Mouse (Mus musculus): ENCODE measurements around the gene Pde3a. TPM values are rescaled to one million over a fixed set of nuclear protein-coding genes. Genes with fewer than 3 reads are reported as not detected.

Gene Pde3a
- total and polyA plus RNA-seq, 3 experiments: 4.2 to 17.3 (median 11.4) TPM

DNA sequence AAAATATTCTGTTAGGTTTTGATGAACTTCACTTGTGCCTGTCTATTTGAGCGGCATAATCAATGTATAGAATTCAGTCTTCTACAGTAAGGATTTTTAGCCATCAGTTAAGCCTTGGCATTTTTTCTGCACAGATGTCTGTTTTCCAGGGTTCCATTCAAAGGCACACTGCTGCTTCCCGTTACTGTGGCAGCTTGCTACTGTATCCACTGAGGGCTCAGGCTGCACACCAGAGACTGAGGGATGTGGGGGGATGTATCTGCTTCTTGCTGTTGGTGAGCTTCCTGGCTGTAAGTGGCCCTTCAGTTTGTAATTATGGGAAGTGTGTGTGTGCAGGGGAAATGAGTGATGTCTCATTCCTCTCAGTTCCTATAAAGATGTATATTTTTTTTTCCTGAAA lies 154.9 kb downstream of the Pde3a start:
- DNase-seq: no peak

DNA sequence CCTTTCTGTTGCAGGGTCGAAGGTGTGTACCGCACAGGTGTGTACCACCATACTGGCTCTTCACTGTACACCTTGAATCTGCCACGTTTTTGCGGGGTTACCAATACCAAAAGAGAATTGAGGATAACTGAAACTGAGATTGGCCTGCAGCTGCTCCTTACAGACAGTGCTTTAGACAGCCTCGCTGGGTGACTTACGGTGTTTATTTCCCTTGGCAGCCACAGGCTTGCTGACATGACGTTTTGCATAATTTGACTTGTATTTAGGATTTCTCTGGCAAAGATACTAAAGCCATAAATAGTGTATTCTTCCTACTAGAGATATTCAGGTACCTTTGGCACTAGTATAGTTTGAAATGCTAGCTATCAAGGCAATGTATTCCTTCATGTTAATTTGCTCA lies 155.6 kb downstream of the Pde3a start:
- DNase-seq: no peak

DNA sequence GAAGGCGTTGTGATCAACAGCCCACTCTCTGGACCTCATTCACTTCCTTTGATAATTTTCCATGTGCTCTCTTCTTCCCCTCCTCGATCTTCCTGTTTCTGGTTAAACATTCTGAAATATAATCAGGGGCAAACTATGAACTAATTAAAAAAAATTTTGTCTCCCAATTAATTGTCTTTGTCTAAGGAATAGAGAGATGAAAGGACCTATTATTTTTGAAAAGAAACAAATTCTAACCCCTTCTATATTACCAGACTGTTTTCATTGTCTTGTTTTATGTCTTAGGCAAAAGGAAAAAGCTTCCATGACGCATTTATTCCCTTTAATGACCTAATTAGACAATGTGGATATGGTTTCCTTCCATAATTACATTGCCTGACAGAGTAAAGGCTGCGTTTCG lies 156.4 kb downstream of the Pde3a start:
- no peak for DNase-seq

DNA sequence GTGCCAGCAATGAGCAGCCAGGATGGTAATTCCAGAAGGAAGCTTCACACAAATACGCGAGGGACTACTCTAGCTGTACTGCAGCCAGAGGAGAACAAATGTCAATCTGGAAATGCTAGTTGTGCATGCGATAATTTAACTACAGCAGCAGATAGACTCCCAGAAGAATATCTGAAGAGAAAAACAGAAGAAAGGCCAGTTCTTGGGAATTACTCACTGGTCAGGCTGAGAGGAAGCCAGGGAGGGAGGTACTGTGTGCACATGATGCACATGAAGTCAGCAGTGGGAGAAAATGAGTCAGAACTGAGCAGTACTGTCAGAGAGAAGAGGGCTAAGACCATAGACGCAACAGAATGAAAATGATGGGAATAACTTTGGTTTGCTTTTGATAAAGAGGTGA lies 159.7 kb downstream of the Pde3a start:
- peak; percentile 9 for DNase-seq

DNA sequence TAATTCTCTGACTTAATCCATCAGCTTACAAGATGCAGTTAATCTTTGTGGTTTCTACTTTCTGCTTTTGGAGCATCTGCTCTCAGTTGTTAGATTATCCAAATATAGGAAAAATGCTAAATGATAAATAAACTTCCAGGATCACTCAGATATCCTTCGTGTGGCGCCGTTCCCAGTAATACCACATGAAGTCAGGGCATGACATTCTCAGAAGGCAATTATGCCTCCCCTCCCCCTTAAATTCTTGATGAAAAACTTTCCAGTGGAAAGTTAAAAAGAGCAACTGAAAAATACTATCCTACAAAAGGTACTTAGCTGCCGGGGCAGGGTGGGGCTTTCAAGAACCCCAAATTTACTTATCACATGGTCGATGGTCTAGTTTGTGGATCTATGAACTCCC lies 161.8 kb downstream of the Pde3a start:
- no peak for DNase-seq

DNA sequence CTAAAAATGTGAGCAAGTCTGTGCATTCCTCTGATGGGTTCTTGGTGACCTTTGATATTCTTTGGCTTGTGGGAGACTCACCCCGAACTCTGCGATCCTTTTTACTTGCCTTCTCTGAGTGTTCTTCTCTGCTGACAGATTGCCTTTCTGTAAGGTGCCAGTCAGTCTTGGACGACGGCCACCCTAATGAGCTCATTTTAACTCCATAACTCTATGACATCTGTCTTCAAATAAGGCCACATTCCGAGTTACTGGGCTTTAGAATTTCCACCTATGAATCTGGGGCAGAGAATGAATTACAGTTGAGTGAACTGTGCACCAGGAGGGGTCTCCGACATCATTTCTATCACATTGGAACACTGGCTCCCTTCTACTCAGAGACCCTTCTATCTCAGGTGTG lies 176.0 kb downstream of the Pde3a start:
- DNase-seq: no peak

DNA sequence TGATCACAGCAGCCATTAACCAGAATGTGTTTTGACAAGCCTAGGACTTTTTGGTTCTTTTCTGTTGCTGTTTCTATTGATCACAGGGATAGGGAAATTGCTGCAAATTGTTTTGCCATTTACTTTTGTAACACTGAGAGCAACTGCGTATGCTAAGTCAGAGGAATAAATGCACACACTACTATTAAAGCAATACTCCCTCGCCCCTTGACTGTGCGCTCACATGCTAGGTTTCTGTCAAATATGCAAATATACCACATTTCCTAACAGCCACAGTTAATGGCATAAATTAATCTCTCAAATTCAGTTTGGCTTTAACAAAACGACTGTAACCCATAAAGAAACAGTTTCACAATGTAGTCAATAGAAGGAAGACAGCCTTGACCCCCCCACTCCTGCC lies 179.5 kb downstream of the Pde3a start:
- DNase-seq: no peak

DNA sequence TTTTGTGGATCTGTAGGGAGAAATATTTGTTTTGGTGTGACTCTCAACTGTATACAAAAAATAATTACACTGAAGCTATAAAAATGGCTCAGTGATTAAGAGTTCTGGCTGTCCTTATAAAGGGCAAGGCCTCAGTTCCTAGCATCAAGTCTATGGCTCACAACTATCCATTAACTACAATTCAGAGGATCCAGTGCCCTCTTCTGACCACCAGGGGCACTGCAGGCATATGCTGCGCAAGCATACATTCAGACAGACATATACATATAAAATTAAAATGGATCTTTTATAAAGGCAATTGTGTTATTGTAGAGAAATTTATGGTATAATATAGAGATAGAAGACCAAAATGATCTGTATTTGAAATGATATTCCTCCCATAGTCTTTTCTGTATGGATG lies 181.1 kb downstream of the Pde3a start:
- DNase-seq: no peak

DNA sequence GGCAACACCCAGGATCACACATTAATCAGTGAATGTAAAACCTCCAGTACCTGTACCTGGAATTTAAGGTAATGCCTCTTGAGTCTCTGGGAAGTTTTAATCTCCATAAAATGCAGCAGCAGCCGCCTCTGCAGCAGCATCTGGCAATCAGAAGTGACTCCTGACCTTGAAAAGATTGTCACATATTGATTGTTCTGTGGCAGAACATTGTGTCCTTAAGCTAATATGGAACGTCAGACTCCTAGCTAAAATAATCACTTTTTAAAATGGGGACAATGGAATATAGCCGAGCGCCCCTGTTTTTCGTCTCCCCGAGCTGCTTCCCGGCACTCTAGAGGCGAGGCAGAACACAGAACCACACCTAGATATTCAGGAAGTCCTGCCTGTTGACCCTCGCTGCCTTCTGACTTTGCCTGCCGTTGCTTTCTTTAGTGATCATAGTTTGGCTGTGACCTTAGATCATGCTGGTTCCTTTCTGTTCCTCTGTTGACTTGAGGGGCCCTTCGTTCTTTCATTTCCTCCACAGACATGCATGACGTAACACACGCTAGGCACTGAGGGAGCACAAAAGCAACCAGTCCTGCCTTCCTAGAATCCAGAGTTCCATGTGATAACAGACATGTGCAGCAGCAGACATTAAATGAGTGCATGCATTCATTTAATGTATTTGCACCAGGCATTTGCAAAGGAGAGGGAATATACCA lies 183.4 kb downstream of the Pde3a start:
- no peak for DNase-seq

DNA sequence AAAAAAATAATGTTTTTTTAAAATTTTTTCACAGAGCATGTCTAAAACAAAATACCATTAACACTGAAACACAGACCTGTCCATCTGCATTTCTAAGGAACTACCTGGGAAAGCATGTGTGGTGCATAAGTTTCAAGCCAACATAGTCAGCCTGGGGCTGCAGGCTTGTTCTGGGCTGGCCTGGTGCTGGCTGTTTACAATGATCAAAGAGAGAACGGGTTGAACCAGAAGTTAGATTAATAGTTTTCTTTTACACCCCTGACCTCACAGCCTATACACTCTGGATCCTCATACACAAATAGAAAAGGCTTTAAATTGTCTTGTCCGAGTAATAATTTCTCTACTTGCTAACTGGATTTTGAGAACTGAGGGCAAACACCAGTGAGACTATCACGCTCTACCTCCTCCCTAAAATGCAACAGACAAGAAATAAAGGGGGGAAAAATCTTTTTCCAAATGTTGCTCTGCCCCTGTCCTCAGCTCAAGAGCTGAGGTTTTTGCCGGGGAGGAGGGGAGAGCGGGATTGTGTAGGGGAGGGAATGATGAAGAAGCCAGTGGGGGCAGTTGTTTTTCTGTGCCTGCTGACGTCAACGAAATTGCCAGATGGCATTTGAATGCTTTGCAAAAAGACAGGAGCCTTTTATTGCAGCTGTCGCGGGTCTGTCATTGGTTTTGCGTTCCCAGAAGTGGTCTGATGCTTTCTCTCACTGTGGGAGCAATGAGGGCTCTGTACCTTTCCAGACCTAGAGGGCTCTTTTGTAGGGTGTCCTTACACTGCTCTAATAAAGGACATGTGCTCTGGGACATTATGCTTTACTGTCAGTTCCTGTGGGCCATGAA lies 185.1 kb downstream of the Pde3a start:
- peak; percentile 20 for DNase-seq

DNA sequence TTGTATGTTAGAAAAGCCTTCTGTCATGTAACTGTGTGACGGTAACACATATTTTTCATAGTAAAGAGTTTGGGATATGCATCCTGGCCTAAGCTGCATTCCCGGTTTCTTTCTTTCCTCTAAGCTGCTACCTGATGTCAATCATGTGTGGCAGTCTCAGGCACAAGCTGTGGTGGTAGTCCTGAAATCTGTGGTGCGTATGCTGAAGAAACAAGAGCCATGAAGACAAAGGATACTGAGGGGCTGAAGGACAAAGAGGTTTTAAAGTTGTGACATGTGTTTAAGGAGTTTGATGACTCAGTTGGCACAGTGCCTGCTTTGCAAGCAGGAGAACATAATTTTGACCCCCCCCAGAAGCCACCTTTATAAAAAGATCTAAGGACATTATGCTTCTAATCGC lies 186.1 kb downstream of the Pde3a start:
- no peak for DNase-seq

DNA sequence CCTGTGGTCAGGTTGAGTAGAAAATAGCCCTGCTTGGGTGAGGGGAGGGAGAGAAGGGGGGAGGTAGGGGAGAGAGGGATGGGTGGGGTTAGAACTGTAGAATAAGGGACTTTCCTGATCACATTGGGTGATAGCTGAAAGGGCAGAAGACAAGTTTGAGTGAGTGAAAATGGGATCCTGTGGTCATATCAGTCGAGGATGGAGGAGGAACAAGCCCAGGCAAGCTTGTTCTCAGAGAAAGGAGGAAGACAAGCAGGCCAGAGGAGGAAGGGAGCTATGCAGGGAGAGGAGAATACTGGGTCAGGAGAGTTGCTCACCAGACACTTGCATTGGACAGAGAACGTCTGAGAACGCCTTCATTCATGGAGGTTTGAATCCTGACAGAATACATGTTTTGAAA lies 190.9 kb downstream of the Pde3a start:
- no peak for DNase-seq

DNA sequence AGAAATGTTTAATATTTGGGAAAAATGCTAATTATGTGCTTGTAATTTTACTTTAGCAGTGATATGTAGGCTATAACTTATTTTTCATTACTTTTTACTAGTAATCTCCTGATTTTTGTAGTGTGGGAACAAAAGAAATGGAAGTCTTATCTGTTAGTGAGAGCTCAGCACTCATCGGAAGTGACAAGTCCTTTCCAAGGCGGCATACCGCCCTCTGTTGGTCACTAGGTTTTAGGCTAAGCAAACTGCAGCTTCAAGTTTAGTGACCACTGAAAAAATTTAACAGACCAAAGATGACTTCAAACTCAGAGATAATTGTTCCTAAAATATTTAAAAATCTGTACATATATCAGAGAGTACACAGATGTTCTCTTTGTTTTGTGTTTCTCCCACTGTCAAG lies 198.5 kb downstream of the Pde3a start:
- peak; percentile 39 for DNase-seq

DNA sequence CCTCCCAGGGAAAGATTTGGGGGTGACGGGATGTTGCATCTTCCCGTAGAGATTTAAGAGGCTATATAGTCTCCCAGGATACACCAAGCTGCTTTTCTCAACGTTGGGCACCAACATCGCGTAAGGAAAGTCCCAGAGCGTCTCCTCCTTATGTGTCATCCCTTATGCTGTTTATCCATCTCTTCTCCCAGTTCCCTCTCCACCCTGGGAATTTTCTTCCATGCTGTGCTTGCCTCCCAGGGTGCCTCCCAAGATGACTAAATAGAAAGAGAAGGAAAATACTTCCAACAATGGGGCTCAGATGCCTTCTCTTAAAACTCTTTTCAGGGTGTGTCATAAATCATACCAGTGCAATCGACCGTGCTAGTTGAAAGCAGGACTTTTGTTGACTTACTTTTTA lies 199.8 kb downstream of the Pde3a start:
- DNase-seq: no peak

DNA sequence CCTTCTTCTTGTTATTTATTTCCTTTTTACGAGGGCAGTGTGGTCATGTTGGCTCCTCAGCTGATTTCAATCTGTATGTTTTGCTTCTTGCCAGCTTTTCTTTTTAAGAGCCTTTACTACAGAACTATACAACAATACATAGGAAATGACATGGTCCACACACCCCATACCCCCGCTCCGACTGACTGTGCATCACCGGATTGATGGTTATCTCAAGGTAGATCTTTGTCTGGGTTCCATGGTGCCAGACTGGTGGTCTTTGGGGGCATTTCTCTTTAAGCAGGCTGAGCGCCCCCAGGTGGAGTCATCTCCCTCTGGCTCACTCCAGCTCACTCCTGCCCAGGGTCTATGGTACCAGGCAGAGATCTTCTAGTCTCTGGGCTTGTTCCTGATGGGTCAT lies 206.3 kb downstream of the Pde3a start:
- no peak for DNase-seq

DNA sequence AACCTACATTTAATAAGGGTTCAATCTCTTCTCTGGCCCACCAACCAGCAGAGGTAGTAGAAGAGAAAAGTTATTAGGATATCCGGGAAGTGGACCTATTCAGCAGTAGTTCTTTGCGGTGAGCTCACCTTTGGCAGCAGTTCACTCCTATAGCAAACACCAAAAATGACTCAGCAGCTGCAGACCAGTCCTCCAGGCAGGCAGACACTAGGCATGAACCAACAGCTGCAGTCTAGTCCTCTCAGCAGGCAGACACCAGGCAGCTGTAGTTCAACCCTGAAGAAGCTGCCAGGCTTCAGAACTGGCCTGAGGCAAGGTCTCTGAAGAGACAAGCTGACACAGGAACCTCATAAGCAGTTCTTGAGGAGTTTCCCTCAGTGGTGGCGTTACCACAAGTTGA lies 207.5 kb downstream of the Pde3a start:
- DNase-seq: no peak

DNA sequence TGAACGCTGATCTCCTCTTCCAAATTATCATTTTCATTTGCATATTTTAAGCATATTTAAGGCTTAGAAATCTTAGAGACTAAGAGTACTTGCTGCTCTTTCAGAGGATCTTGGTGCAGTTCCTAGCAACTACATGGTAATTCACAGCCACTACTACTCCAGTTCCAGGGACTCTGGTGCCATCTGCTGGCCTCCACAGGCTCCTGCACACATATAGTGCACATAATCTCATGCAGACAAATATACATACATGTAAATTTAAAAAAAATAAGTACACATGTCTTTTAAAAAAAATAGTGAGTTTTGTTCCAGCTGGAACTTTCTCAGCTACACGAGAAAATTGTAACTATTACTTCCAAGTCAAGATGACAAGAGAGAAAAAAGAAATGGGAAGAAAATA lies 221.2 kb downstream of the Pde3a start:
- no peak for DNase-seq

DNA sequence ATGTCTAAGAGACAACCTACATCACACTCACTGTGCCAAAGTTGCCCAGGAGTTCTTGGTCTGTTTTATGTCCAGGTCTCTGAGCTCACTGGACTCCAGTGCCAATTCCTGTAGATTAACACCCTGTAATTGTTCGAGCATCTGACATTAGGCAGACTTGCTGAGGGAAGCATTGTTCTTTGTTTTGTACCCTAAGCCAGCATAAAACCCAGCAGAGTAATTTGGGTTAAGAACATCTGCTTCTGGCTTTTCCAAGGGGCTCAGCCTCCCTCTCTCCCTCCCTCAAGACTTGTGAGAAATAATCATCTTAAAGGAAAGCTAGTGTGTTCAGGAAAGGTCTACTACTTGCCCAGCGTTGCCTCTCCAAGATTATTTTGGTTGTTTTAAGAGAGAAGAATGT lies 225.2 kb downstream of the Pde3a start:
- DNase-seq: no peak

DNA sequence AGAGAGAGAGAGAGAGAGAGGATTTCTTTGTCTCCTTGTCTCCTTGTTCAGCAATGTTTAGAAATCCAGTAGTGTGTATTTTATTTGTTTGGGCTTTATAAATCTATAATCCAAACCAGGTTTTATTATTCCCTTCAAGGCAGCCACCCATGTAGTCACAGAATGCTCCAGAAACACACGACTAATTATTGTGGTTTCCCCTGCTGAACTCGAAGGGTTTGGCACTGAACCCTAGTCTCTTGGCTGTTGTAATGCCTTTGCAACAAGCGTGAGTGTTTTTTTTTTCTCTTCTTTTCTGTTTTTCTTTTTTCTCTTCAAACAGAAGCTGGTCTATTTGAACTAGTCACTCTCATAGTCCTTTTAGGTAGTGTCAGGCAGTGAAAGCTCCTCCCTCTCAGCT lies 225.6 kb downstream of the Pde3a start:
- no peak for DNase-seq

DNA sequence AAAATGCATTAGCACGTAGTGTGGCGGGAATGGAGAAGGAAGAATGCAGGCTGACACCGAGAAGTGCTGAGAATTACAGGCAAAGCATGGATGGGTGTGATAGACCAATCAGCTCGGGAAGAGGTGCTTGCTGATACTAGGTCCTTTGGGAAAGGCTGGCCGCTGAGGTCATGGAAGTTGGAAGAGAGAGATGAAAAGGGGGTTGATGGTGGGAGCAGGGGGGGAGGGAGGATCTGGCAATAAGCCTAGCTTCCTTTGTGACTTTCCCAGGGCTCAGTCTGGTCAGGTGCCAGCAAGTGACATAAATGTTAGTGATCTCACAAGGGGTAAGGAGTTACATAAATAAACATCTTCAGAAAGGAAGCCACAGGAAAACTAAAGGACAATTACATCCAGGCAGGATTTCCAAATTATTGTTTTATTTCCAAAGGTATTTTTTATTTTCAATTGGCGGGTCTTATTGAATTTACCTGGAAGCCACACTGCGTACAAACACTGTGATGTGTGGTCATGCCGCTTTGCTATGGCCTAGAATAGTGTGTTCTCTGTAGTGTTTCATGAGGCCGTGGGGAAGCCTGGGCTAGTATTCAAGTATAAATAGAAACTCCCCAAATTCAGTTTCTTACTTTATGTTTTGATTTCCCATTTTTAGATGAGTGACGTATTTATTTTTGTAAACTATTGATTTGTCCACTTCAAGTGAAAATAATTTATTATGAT lies 236.4 kb downstream of the Pde3a start:
- DNase-seq: no peak

DNA sequence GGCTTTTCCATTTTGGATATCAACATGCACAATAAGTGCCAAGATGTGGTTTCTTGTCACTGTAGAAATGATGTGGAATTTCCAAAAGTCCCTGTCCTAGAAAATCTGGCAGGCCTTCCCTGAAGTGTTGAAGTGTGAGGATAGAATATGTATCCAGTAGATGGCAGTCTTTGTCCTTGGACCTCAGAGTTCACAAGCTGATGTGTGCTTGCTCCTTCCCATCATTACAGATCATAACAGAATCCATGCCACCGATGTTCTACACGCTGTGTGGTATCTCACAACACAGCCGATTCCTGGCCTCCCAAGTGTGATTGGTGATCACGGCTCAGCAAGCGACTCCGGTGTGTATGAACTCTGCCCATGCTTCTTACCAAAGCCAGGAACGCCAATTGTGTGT lies 238.2 kb downstream of the Pde3a start:
- no peak for DNase-seq

DNA sequence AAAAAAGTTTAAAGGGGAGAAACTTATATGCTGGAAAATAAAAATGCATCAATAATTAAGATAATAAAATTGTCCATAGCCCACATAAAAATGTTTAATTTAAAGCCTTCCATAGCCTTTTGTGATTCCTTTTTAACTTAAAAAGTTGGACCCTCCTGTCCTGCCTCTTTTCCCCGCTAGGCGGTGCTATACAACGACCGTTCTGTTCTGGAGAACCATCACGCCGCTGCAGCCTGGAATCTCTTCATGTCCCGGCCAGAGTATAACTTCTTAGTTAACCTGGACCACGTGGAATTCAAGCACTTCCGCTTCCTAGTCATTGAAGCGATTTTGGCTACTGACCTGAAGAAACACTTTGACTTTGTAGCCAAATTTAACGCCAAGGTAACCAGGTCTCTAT lies 239.6 kb downstream of the Pde3a start:
- DNase-seq: peak; percentile 27

DNA sequence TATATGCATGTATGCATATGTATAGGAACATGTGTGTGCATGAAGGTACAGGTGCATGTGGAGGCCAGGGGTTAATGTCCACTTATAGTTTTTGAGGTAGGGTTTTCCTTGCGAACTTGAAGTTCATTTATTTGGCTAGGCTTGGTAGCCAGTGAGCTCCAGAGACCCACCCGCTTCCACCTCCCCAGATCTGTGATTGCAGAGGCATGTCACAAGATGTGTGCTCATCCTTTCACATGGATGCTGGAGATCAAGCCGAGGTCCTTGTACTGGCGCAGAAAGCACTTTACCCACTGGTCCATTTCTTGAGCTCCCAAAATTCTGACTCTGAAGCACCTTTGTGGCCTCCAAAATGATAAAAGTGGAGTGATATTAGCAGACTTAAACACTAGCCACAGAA lies 245.8 kb downstream of the Pde3a start:
- DNase-seq: no peak
